Mouse (Mus musculus) hindlimb bud, embryonic 11.5 days (tissue): Measurements from ENCODE around the gene St7l.
A peak's percentile ranks its signal among the peaks of the same experiment; 100 is the strongest.
"Not testable (repeated sequence)": the region's sequence is repeated elsewhere in the genome, so short reads cannot be mapped to it uniquely, and the experiment has no call there.

Source experiments
- DNase-seq: peaks from one replicate; pipeline ENCODE4 v3.0.0-alpha.2; 2012; ENCODE audit warnings: low read depth, low spot score; ENCODE audit errors: extremely low spot score

Gene St7l

DNA sequence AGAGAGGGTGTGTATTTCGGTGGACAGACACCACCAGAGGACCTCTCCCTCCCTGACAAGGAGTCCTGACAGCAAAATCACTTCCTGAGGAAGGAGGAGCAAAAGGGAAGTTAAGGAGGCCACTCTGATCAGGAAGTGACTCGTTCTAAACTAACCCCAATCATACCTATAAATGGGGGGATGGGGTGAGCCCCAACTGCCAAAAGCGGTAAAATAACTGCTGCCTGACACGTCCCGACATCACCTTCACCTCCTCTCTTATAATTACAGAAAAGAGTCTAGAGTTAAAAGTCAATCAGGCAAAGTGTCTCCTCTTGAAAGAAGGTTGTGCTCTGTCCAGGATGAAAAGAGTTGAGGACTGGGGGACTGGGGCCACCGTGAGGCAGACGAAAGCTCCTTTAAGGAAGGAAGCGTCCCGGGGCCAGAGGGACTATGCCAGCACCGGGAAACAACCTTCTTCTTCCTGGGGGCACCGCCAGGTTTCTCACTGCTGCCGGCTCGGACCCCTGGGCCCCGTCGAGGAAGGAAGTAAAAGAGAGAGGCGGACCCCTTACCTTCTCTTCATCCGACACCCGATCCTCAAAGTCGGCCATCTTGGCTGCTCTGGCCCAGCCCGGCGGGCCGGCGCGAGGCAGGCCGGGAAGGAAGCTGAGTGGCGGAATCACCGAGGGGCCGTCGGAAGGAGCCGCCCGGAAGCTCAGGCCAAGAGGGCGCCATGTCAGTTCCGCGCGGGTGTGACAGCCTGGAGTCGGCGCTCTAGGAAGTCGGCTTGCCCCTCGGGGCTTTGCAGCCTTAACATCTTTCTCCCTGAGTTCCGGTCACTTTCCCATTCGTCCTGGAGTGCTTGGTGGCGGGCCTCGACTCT lies at the start of gene St7l, which contains the start of gene Capza1:
Gene St7l (plus strand): TSS at position 220 of the 865 bp plus-strand sequence.
Gene Capza1 (minus strand): TSS at position 720 of the 865 bp plus-strand sequence.
- DNase-seq = peak; percentile 30

GRCm38 (mm10) chr3:104814746-104815145 lies 49.1 kb upstream of the St7l start:
- no peak for DNase-seq

DNA sequence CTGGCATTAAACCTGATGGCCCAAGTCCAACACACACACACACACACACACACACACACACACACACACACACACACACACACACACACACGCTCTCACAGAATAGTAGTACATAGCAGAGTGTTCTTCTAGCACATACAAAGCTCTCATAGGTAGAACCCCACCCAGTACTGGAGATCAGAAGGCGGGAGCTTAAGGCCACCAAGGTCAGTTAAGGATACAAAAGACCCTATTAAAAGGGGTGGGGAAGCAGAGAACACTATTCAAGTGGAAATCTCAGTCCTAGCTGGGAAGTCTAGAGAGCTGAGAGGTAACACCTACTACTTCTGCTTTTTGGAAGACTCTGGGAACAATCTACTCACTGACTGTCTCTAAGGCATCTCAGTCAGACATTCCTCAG lies 48.5 kb upstream of the St7l start:
- no peak for DNase-seq

GRCm38 (mm10) chr3:104816130-104816529 lies 47.7 kb upstream of the St7l start:
- DNase-seq = no peak

DNA sequence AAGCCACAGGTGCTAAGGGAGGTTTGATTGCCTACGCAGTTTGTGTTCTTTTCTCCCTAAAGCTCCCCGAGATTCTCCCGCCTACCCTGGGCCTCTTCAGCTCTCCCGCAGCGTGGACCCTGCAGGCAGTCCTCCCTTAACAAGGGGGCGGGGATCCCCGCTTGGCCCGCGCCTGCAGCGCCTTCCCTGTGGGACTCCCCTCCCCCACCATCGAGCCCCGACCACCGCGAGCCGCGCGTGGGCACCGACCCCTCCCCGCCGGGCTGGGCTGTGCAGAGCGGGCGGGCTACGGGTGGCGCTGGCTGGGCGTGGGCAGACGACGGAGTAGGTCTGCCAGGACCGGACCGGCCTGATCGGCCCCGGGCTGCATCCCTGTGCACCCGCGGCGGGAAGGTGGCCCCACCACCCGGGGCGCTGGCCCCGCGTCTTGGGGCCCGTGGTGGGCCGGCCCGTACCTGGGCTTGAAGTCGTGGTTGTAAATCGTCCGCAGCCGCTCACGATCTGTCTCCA lies 46.3 kb upstream of the St7l start:
- no peak for DNase-seq

DNA sequence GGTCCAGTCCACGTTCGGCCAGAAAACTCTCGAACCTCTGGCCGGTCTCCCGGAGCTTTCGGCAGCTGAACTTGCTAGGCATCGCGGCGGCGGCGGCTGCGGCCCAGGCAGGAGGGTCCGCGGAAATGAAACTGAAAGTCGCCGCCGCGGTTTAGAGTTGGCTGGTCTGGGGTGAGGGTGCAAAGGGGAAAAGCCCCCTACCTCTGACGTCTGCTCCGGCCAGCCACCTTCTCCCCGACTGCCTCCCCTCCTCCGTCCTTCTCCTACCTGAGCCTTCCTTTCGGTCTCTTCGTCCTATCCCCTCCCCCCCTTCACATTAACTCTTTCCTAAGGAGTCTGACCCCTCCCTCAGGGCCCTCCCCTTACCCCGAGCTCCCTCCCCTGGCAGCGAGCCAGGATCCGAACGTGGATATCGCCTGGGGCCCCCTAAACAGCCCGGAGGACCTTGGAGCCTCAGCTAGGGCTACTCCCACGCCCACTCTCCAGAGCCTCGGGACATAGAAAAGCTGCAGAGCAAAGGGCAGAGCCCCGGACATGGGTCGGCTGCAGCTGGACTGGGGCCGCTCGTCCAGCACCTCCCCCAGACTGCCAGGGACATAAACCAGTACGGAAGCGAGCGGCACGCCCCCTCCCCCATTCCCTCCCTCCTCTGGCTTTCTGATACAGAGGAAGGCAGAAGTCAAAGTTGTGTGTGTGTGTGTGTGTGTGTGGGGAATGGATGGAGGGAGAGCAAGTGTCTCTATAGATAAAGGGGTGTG lies 45.6 kb upstream of the St7l start, which contains the start of gene Mov10:
Gene Mov10 (minus strand): TSS at position 573 of the 758 bp plus-strand sequence.
- DNase-seq = peak; percentile 24

GRCm38 (mm10) chr3:104818749-104819134 lies 45.1 kb upstream of the St7l start:
- DNase-seq = no peak

GRCm38 (mm10) chr3:104820426-104820825 lies 43.4 kb upstream of the St7l start:
- DNase-seq = no peak

- DNase-seq = no peak
Measured at GRCm38 (mm10) chr3:104822413-104822812, 41.4 kb upstream of the St7l start.

DNA sequence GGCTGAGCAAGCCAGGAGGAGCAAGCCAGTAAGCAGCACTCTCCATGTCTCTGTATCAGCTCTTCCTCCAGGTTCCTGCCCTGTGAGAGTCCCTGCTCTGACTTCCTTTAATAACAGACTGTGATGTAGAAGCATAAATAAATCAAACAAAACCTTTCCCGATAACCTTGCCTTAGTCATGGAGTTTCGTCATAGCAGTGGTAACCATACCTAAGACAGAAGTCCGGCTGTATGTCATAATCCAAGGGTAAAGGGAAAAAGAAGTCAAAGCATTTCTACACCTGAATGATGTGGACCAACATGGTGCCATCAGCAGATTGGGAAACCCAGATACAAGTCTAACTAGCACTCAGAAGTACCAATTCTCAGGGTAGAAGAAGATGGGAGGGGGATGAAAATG lies 28.0 kb upstream of the St7l start:
- DNase-seq = no peak

DNA sequence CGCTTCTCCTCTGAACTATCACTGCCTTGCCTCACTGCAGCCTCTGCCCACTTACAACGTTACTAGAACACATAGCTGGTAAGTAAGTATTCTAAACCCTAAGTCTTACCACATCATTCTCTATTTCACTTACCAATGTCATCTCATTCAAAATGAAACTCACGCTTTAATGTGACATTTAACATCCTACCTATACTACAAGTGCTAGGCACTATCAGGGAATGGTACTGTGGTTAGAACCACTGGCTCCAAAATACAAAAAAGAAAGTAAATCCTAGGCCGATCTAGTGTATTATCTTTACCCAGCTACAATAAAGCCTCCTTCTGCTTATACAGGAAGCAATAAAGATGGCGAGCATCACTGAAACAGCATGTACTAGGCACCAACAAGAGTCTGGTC lies 22.8 kb upstream of the St7l start:
- DNase-seq = no peak

DNA sequence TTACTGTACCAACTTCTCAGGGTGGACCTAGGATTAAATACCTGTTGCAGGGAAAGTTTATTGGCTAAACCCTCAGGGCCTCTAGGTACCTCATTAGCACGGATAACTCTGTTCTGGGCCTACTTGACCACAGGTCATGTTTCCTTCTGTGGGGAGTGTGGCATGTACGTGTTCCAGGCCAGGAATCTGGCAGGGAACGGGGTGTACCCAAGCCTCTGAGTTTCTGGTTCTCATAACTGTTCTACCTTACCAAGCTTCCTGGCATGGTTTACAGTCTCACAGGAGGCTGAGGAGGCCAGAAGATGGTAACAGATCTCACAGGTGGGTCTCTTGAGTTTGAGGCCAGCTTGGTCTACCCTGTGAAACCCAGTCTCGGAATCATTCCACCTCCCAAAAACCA lies 17.2 kb upstream of the St7l start:
- DNase-seq = no peak

- DNase-seq = no peak
Measured at GRCm38 (mm10) chr3:104854465-104854864, 9.3 kb upstream of the St7l start.

- DNase-seq = no peak
Measured at GRCm38 (mm10) chr3:104854866-104855265, 8.9 kb upstream of the St7l start.

GRCm38 (mm10) chr3:104856106-104856505 lies 7.7 kb upstream of the St7l start:
- DNase-seq = no peak

- DNase-seq = no peak
Measured at GRCm38 (mm10) chr3:104858560-104858959, 5.2 kb upstream of the St7l start.

GRCm38 (mm10) chr3:104864651-104865340 lies 991 bp downstream of the St7l start:
- peak; percentile 35 for DNase-seq

DNA sequence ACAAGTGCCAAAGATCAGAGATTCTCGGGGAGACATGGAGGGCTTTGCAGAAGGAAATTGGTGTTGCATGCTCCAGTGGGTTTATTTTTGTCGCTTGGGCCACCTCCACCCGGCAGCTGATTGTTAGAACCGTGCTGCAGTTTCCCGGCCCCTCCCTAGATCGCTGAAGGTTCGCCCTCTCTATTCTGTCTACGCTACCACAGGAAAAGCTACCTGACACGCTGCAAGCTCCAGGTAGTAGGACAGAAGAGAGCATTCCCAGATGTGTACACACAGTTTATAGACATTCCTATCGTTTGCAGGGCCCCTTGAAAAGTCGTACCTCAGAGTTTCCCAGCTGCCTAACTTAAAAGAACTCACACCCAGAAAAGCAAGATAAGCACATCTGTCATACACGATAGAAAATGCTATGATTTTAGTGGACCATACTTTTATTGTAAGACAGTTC lies 1.6 kb downstream of the St7l start:
- no peak for DNase-seq

DNA sequence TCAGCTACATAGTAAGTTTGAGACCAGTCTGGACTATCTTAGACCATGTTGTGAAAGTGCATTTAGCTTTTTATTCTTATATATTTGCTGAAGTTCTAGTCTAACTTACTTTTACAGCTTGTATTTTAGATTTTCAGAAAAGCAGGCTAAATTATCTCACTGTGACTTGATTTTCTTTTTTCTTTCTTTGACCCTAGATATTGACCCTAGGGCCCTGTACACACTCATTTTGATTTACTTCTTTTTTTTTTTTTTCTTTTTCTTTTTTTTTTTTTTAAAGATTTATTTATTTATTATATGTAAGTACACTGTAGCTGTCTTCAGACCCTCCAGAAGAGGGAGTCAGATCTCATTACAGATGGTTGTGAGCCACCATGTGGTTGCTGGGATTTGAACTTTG lies 2.9 kb downstream of the St7l start:
- DNase-seq = not testable (repeated sequence)

GRCm38 (mm10) chr3:104869611-104870010 lies 5.8 kb downstream of the St7l start:
- DNase-seq = no peak

DNA sequence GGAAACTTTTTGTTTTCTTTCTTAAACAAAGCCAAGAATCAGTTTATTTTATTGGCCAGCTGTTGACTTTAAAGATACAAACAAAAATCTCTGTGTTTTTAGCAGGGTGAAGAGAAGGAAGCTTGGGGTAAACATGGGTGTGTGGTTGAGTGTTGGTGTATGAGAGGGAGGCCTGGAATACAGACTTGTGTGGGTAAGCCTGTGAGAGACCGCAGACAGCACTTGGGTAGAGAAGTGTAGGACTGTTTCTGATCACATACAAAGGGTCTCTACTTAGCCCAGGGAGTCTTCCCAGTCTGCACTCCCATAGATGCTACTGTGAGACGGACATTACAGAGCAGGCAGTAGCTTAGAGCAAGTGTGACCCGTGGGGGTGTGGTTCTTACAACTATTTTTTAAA lies 24.8 kb downstream of the St7l start:
- DNase-seq = no peak
